Mouse (Mus musculus): Measurements from ENCODE around the gene Gm45717. TPM values are rescaled to one million over a fixed set of nuclear protein-coding genes. Genes with fewer than 3 reads are reported as not detected.
"Not testable (repeated sequence)": the region's sequence is repeated elsewhere in the genome, so short reads cannot be mapped to it uniquely, and the experiment has no call there.

Gene Gm45717
- not detected for total RNA-seq (2021)
- long read RNA-seq, experiment 1, partial matches to known transcripts = 0 of 1 reads
- long read RNA-seq, experiment 1, other reads (novel, unspliced or antisense) = 1 of 1 reads
- long read RNA-seq, experiment 2 = 0 reads

DNA sequence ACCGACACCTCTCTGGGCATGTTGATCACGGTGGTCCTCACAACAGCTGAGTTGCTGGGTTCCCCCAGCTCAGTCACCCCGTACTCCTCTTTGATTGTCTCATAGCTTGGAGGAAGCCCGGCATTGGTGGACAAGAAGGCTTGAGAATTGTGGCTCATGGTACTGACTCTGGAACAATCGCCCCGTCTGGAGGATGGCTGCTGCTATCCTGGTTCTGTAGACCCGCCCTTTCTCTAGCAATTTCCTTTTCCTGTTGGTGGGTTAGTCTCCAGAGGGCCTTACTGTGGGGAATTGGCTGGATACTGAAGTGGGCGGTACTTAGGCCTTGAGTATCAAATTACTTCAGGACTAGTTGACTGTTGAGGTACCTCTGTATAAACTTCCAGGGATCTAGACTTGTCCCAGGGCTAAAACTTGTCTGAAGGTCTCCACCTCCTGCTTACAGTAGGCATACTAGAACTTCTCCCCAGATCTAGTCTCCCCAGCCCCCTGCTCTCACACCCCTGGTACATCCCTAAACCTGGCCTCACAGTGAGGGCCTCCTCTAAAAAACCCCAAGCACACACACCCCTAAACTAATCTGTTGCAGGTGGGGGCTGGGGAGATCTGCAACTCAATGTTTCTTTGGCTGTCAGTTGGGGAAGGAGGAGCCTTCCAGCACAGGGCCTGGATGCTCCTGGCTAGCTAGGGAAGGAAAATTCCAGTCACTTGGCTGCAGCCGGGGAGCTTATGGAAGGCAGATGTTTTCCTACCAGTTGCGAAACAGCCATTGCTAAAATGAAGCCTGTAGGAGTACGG, at the start of gene Gm45717, which contains the start of gene Ifitm2:
TSS of gene Gm45717 (minus strand) at position 180 of the 798 bp plus-strand sequence.
TSS of gene Ifitm2 (minus strand) at position 230 of the 798 bp plus-strand sequence.
- peak; percentile 70 for DNase-seq

DNA sequence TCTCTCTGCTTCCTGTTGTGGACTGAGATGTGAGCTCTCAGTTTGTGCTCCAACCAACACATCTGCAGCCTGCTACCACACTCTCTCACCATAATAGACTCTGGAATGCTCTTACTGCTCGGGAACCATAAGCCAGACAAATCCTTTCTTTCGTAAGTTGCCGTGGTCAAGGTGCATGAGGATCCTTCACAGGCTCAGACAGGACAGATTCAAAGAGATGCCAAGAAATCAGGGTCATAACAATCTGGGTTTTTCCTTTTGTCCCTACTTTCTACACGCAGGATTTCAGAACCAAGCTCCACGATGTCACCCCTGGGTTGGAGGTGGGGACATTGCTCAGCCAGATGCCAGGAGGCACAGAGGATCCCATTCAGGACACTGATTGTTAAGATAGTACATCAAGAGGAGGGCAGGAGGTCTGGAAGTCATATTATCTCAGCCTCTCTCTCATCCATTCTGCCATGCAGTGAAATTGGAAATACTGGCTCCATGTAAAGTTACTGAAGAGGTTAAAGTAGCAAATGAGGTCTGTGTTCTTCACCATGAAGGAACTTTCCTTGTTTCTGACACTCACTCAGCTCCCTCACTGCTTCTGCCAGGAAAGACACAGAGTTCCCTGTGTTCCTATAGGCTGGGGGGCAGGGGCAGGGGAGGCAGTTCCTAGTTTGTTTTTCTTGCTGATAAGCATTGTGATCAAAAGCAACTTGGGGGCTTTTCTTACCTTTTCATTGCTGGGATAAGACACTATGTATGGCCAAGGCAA, 47.7 kb upstream of the Gm45717 start:
- DNase-seq = no peak

DNA sequence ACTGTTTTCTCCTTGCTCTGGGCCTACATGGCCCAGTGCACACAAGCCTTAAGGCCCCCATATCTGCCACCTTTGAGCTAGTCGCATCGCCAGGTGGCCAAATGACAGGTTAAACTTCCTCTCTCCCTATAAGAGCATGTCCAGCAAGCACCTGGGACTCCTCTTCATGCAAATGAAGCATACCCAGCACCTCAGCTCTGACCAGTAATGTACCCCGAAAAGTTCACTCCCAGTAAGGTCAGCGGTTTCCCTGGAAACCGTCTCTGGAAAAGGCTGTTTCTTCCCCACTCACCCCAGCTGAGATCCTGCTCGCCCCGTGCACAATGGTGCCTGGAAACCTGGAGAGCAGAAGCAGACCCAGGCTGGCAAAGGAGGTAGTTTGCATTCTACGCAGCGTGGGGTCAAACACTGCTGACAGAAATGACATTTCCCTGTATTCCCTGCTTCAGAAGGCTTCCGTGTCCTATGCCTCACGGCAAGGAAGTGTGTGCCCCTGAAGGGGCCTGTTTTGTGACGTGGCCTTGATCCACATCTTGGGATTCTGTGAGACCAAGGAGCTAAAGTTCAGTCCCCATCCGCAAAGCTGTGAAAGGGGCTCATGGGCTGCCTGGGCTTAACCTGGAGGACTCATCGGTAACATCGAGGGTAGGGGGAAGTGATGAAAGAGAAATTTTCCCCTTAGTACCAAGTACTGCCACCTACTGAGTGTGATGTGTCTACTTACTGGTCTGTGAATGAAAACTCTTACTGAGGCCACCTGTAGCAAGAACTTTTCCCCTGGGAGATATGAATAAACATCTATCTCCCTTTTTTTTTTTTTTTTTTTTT, 45.4 kb upstream of the Gm45717 start:
- no peak for DNase-seq

DNA sequence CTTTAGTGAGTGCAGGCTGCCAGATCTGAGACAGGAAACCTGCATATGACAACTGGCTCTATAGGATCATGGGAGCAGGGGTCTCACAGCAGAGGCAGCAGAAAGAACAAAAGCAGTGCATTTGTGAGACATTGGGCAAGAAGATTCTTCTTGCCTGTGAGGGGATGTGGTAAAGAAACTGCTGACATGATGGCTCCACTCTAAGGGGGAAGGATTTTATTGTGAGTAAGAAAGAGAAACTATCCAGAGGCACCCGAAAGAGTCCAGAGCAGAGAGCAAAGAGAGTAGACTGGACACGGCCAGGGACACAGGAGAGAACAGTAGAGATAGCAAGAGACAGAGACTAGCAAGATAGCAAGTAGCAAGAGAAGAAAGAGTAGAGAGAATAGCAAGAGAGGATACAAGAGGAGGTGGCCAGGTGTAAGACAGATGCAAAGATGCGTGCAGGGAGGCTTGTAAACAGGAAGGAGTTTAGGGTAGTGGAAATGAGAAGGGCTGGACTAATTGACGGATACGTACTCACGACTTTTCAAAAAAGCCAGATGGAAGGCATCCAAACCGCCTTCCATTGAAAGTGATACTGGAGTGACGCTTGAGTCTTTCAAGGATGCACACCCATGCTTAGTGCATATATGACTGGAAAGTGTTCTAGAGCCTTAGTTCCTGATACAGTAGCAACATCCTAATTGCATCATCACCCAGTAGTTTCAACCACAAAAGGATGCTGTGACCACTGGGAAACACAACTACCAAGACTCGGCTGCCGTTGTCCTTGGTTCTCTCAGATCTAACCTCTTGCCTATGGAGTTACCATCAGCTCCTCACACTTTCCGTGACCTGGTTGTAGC, 43.3 kb upstream of the Gm45717 start:
- DNase-seq = no peak

DNA sequence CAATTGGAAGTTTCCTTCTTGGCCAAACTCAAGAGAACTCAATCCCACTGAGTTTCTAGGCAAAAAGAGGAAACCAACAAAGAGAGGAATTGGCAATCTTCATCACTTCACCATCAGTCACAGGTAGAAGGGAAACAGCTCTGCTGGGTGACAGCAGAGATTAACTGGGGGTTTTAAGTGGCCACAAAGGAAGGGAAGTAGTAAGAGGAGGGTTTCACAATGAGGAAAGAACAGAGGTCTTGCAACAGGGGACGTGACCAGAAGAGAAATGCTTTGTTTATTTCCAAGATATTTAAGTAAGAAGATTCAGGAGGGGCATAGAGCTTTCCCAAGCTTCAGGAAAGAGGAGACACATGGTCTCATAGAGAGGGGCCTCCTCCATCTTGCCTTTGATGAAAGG, 42.1 kb upstream of the Gm45717 start:
- no peak for DNase-seq

DNA sequence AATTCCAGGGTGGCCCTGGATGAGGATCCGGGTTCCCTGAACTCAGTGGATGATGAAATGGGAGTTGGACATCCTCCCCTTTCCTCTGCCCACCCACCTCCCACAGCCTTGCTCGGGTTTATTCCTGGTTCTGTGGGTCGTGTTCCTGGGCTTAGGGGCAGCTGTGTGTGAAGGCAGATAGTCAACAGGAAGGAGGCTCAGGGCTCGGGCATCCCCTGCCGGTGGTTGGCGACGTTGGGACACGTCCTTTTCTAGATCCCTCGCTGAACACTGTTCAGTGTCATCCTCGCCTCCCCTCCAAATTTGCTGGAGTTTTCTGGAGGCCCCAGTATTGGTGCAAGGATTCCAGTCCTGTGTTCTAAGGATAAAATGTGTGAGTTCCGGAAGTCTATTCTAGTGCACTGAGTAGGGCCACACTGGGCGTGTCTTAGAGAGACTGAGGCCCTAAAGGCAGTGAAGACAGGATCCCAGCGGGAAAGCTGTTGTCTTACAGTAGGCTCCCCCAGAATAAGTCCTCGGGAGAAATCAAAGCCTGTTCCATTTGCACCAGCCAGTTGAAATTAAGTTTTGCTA, 35.5 kb upstream of the Gm45717 start:
- DNase-seq = no peak

DNA sequence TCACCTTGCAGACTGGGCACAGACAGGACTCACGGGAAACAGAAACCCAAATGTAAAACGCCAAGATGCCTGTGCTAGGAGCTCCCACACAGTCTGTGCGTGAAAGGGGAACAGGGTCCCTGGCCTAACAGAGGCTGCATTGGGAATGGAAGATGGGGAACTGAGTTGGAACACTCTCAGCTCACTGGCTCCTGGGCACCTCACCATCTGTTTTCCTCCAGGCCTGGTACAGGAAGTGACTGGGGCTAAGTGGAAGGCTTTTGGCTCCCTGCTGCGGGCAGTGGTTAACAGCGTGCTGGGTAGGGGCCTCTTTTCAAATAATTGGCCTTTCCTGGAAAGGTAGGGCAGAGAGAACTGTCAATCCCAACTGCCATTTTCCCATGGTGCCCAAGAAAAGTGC, 34.9 kb upstream of the Gm45717 start:
- DNase-seq = no peak

DNA sequence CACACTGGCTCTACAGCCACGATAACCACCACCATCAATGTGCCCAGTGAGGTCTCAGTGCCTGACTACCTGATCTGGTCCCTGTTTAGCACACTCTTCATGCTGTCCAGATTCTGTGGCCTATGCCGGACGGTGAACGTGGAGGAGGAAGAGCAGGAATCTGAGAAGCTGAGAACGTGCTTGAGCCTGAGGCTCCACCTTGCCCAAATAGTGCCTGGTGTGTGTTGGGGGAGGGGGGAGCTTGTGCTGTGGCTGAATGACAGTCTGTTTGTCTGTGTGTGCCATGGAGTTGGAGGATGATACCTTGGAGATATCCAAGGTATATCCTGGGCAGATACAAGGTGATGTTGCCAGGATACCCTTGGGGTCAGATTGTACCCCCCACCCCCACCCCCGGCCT, 34.4 kb upstream of the Gm45717 start:
- no peak for DNase-seq

DNA sequence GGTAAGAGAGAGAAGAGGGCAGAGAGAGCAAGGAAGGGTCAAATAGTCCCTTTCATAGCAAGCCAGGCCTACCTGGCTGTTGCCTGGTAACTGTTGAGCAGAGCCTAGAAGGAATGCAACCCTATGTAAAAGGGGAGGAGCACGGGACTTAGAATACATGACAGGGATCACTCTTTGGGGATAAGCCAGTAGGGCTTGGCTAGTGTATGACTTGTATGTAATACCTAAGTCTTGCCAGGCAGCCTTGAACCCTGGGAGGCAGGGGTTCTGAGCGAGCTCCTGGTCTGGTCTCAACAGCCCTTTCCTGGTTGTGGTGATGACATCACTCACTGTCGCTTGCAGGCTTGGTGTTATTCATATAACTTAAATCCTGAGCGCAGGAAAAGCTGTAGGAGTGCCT, 33.3 kb upstream of the Gm45717 start:
- DNase-seq = no peak

DNA sequence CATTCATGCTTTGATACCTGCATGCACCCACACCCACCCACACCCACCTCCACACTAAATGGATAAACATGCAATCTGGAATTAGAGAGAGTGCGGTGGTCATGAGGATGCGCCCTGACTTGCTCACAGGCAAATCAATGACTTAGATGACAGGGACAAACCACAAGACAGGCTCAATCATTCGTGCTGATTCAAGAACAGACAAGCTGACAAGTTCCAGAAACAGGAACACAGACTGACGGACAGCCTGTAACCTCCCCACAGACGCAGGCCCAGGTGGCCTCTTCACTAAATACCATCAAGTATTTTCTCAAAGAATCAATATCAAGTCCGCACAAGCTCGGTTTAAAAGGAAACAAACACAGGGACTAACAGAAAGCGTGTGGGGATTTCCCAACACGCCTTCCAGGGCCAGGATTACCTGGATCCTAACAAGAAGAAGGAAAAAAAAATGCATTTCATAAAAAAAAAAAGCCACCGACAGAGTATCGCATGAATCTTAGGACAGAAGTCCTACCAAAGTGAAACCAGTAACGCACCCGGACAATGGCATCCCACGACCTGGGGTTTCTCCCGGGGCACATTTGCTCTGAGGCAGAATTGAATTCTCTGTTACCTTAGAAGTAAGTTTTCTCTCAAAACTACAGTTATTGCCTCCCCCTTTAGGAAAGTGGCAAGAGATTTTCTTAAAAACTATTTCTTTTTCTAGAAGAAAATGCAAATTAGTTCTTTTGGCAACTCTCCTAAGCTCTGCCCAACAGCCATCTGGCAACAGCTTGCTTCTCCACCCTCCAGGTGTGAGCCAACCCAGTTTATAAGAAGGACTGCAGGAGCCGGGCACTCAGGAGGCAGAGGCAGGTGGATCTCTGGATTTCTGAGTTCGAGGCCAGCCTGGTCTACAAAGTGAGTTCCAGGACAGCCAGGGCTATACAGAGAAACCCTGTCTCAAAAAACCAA, 31.7 kb upstream of the Gm45717 start:
- DNase-seq = no peak

DNA sequence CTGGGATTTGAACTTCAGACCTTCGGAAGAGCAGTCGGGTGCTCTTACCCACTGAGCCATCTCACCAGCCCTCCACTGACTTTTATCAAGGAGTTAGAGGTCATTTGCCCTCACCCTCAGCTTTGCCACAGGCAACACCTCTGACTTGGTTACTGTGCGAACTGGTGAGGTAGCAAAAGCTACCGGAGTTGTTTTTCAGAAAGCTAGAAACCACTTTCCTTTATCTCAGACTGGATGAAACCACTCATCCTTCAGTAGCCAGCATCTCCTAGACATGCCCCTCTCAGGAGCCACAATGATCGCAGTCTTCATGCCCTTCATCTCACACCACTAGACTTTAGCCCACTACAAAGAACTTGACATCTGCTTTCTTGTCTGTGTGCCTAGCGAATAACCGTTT, 27.2 kb upstream of the Gm45717 start:
- DNase-seq = no peak

DNA sequence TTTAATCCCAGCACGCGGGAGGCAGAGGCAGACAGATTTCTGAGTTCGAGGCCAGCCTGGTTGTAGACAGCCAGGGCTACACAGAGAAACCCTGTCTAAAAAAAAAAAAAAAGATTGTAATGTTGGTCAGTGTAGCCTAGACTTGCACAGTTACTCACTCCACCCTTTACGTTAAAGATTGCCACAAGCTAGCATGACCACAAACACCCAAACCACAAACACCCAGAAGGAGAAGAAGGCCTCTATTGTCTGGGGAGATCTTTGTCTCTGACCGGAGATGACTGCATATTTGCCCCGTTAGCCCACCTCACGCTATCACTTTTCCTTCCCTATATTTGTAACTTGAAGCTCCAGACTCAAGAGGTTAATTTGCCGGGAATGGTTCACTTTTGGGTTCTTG, 26.0 kb upstream of the Gm45717 start:
- DNase-seq = no peak

DNA sequence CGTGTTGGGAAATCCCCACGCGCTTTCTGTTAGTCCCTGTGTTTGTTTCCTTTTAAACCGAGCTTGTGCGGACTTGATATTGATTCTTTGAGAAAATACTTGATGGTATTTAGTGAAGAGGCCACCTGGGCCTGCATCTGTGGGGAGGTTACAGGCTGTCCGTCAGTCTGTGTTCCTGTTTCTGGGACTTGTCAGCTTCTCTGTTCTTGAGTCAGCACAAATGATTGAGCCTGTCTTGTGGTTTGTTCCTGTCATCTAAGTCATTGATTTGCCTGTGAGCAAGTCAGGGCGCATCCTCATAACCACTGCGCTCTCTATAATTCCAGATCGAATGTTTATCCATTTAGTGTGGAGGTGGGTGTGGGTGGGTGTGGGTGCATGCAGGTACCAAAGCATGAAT, 21.0 kb upstream of the Gm45717 start:
- DNase-seq = not testable (repeated sequence)

DNA sequence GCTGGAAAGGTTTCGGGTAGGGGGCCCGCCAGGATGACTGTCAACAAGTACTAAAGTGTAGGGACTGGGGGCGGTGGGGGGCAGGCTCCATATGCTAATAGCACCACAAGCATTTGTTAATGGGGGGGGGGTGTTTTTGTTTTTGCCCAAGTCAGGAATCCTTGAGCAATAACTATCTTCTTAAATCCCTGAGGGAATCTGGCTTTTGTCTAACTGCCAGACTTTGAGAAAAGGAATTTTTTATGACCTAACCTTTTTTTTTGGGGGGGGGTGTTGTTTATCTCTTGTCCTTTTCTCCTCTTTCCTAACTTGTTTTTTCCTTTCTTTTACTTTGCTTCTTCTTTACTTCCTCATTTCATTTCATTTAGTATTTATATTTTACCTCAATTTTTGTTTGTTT, 19.7 kb upstream of the Gm45717 start:
- DNase-seq = no peak

DNA sequence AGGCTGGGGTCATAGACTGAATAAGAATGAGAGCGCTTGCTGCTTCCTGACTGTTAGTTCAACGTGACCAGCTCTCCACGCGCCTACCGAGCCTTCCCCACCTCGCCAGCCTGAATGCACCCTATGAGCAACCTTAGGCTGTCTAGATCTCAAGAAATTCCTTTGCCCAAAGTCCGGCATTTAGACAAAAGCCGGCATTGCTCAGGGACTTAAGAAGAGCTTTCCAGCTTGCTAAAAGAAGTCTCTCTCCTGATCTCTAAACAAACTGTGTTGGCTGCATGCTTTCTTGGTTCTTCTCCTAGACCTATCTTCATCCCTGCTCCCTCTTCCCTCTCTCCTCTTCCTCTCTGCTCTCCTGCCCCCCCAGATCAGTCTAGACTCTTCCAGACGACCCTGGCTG, 19.2 kb upstream of the Gm45717 start:
- no peak for DNase-seq

DNA sequence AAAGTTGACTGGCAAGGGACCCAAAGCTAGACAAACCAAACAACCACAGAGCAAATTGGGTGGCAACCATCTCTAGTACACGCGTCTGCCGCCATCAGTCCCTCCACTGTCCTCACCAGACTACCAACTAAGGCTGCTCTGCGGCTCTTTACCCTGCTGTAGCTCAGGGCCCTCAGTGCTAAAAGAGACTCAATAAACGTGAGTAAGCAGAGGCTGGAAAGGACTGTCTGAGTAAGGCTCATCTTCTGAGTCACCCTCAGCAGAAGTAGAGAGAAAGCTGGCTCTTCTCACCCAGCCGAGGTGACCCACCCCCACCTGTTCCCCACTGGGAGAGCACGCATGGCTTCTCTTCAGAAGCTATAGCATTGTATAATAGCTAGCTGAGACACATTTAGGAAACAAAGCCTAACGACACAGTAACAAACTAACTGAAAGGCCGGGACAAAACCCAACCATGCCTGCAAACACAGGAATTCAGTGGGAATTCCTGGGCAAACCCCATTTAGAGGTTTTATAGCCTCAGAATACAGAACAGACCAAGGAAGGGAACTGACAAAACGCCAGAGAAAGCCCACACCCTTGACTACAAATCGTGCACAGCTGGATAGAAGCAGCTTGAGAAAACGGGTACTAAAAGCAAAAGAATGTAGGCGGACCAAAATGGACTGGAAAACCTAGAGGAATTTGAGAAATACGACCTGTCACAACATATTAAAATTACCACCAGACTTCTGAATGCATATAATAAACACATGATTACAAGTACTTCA, 17.8 kb upstream of the Gm45717 start:
- DNase-seq = no peak

DNA sequence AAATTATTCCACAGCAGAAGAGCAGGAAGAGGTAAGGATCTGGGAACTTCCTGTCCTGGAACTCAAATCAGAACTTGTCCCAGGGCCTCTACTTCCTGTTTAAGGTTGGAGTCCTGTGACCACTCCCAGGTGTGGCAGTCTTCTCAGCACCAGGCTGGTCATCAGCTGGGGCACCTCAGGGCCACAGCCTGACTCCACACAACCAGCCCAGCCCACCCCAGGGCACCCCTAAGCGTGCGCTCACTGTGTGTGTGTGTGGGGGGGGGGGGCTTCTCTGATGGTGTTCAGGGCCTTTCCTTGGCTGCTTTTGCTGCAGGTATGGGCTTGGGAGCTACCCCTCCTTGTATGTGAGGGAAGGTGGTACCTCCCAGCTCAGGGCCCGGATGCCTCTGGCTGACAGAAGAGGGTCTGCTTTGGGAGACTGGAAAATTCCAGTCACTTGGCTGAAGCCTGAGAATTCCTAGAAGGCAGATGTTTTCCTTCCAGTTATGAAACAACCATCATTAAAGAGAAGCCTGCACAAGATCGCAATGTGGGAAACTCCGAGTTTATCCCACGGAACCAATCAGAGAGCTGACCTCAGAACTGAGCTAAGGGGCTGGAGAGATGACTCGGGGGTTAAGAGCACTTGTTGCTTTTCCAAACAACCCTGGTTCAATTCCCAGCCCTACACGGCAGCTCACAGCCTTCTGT, 15.9 kb upstream of the Gm45717 start:
- DNase-seq = no peak

DNA sequence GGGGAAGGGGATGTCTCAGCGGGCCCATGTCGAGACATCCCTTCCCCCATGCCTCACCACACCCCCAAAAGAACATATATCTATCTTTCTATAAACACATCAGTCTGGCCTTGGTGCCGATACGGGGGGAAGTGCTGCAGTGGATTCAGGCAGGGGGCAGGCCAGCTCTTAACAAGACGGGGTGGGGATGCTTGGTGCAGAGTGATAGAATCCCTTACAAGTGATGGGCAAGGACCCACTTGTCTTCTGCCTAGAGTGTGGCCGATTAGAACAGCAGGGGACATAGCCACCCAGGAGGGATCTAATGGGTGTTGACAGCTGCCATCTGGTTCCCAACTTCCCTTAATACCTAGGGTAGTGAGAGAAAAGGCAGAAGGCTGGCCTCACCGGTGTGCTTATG, 15.2 kb upstream of the Gm45717 start:
- DNase-seq = no peak

DNA sequence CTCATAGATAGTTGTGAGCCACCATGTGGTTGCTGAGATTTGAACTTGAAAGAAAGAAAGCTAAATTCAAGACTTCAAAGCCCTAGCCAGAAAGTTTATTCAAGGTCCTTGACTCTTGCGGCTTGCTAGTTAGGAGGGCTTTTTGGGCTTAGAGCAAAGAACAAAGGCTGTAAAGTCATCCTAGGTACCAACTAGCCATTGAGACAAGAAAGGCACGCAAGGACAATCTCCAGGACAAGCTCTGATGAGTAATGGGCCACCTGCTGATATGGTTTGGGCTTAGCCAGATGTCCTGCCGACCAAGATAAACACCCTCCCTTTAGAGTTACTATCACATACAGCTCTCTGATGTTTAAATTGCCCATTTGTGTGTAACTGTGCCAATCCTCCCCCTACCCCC, 13.0 kb upstream of the Gm45717 start:
- DNase-seq = not testable (repeated sequence)

All from gastrocnemius, postnatal 10 days (tissue).